ENCODE assay signal across 9 mouse cellular contexts in the genomic region with DNA sequence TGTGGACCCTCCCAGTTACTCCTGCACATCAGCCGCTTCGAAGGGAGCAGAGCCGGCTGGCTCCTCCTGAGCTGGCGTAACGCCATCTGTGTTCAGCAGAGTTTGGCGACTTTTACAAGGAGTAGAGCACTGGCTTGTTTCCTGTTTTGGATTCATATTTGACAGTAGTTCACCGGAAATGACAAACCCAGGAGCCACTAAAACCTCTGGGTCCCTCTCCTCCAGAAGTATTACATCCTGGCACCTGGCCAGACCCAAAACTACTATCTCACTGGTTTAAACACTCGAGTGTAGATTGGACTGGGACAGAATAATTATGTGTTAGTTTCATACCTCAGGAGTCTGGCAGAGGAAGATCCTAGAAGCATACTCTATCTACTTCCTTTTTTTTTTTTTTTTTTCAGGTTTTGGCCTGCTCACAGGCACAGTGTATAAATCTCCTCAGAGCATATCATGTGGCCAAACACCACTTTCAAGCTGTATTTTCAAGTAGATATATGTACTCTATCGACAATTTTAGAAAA. TPM values are rescaled to one million over a fixed set of nuclear protein-coding genes. Genes with fewer than 3 reads are reported as not detected.
DNase-seq lines count a peak whose midpoint lies in the region; ATAC-seq and TF ChIP-seq lines count a peak whose summit lies in the region.
"Had no signal": no experiment of that assay in that cellular context is flagged by ENCODE, and none has a peak within 500 bp of the region (broad histone marks: within the 10 kb centered on the region; RNA-seq: fewer than 3 reads in every experiment).

No protein-coding gene starts in this region.

- H3K4me1 ChIP-seq in lung, adult 2 months (ENCODE audit: control insufficient read depth, insufficient read depth, low read length): no peaks in the 10 kb centered on the region
- no peaks in the 10 kb centered on the region for H3K4me1 ChIP-seq in intestine, embryonic 15.5 days (replicated peaks)
- H3K4me1 ChIP-seq: liver, embryonic 15.5 days had no signal

- no peaks in the 10 kb centered on the region for H3K27me3 ChIP-seq in intestine, embryonic 15.5 days (replicated peaks)
- H3K27me3 ChIP-seq: liver, embryonic 15.5 days had no signal

- no peak overlapping the region for H3K4me2 ChIP-seq in intestine, embryonic 15.5 days (replicated peaks)
- H3K4me2 ChIP-seq: liver, embryonic 15.5 days had no signal

- TF ChIP-seq POLR2A in lung, adult 2 months (IDR thresholded peaks at IDR 0.05; ENCODE audit: borderline replicate concordance, extremely low read depth, low read depth, low read length): no peak

- H3K9ac ChIP-seq in intestine, embryonic 15.5 days: no peak overlapping the region
- H3K9ac ChIP-seq: liver, embryonic 15.5 days had no signal

- no peak for TF ChIP-seq CTCF in lung, adult 2 months (IDR thresholded peaks at IDR 0.05; ENCODE audit: insufficient read depth, low read length)

- H3K36me3 ChIP-seq in intestine, embryonic 15.5 days: no peaks in the 10 kb centered on the region
- no peaks in the 10 kb centered on the region for H3K36me3 ChIP-seq in macrophage (ENCODE audit: inconsistent target)

- H3K79me2 ChIP-seq in macrophage (ENCODE audit: inconsistent target): no peaks in the 10 kb centered on the region

- ATAC-seq in intestine, embryonic 15.5 days: peak; percentile 49; the same call in 1 of the 2 replicates
- no peak for ATAC-seq in erythroid progenitor cell, adult 5-6 weeks (replicated peaks; ENCODE audit: low FRiP score, poor library complexity, severe bottlenecking)

- H3K27ac ChIP-seq in intestine, embryonic 15.5 days: no peak overlapping the region; the same call in 1 of the 2 replicates
- peak overlapping the region; percentile 28 for H3K27ac ChIP-seq in macrophage
- H3K27ac ChIP-seq: liver, embryonic 15.5 days had no signal

- WGBS in lung, adult 2 months: 24% methylated on average over 9 of the region's 9 CpGs
- WGBS in intestine, embryonic 15.5 days: 46% methylated on average over 9 of the region's 9 CpGs
- WGBS in macrophage (ENCODE audit: missing documents): 5% methylated on average over 8 of the region's 9 CpGs

- no peaks in the 10 kb centered on the region for H3K9me3 ChIP-seq in intestine, embryonic 15.5 days
- H3K9me3 ChIP-seq: liver, embryonic 15.5 days had no signal

- no peak overlapping the region for H3K4me3 ChIP-seq in lung, adult 2 months (replicated peaks; ENCODE audit: extremely low read depth, low read depth, low read length)
- no peak overlapping the region for H3K4me3 ChIP-seq in intestine, embryonic 15.5 days (replicated peaks)
- H3K4me3 ChIP-seq in macrophage (ENCODE audit: inconsistent target): no peak overlapping the region
- H3K4me3 ChIP-seq: liver, embryonic 15.5 days had no signal

- DNase-seq in lung, adult 18-20 months: peak; percentile 9 to 19
- DNase-seq in lung, adult 2 months: no peak
- DNase-seq in adrenal gland, postnatal 10 days: peak; percentile 60
- peak; percentile 52 to 65 for DNase-seq in cerebellum, postnatal 25 days

RNA-seq across cellular contexts. Expression of gene Gm10097, which starts 11.0 kb away (rescaled TPM):
- polyA plus RNA-seq in lung, adult 2 months (2012; rRNA removed): not detected in 2 replicates
- total RNA-seq in adrenal gland, postnatal 10 days (2021): under 1 TPM in 1 of 2 experiments, not detected in 1; 0.27 TPM
- polyA plus RNA-seq in intestine, embryonic 15.5 days (2015; fragmentation: Nextera tagmentation; extraction: Ambion mirVana): 0.05 and 0.13 TPM in 2 replicates
- not detected for total RNA-seq in macrophage (2018; cell fraction: chromatin; rRNA removed)
- total RNA-seq in macrophage (2018; cell fraction: cytosol; rRNA removed): not detected
- total RNA-seq in macrophage (2018; cell fraction: nucleus; rRNA removed): not detected
- polyA plus RNA-seq in macrophage (2018): not detected in 3 replicates
- not detected in 2 replicates for total RNA-seq in erythroid progenitor cell, adult 5-6 weeks (2015; ENCODE audit: low replicate concordance)
- total RNA-seq in erythroid progenitor cell, adult 5-6 weeks (2017; ENCODE audit: low replicate concordance): 0.39 TPM in 1 of 2 replicates, not detected in the other
- polyA plus RNA-seq: cortical plate, adult 2 months had no signal
